8 mouse cellular contexts compared by ENCODE assay signal in genomic region chr7:79129883-79130282, GRCm38 (mm10). TPM values are rescaled to one million over a fixed set of nuclear protein-coding genes. Genes with fewer than 3 reads are reported as not detected.
A peak's percentile ranks its signal among the peaks of the same experiment; 100 is the strongest.
DNase-seq lines count a peak whose midpoint lies in the region; ATAC-seq and TF ChIP-seq lines count a peak whose summit lies in the region.

No protein-coding gene starts in this region.

- TF ChIP-seq POLR2A in lung, adult 2 months (IDR thresholded peaks at IDR 0.05; ENCODE audit: borderline replicate concordance, extremely low read depth, low read depth, low read length), result no peak
- no peak for TF ChIP-seq POLR2A in limb, embryonic 14.5 days (IDR thresholded peaks at IDR 0.05; ENCODE audit: borderline replicate concordance, extremely low read depth, insufficient read depth, insufficient read length)

- peak; percentile 50 for TF ChIP-seq CTCF in lung, postnatal 0 days (IDR thresholded peaks at IDR 0.05)
- TF ChIP-seq CTCF in lung, adult 2 months (IDR thresholded peaks at IDR 0.05; ENCODE audit: insufficient read depth, low read length), result no peak

- no peaks in the 10 kb centered on the region for H3K9me3 ChIP-seq in lung, postnatal 0 days (ENCODE audit: low read length)
- H3K9me3 ChIP-seq in limb, embryonic 14.5 days (ENCODE audit: control insufficient read depth, low read length), result no peaks in the 10 kb centered on the region
- no peaks in the 10 kb centered on the region for H3K9me3 ChIP-seq in stomach, embryonic 16.5 days (replicated peaks; ENCODE audit: control insufficient read depth, low read length)

- DNase-seq in cerebellum, postnatal 14 days, result peak; percentile 30 to 46
- no peak for DNase-seq in cerebellum, adult 8-10 months
- no peak for DNase-seq in lung, postnatal 0 days (ENCODE audit: low spot score)
- DNase-seq in lung, adult 2 months, result no peak
- no peak for DNase-seq in limb, embryonic 14.5 days (ENCODE audit: low spot score)
- no peak for DNase-seq in kidney, postnatal 25 days

- H3K27ac ChIP-seq in lung, postnatal 0 days (ENCODE audit: low read length), result no peak overlapping the region
- H3K27ac ChIP-seq in limb, embryonic 14.5 days (replicated peaks; ENCODE audit: low read depth, low read length), result no peak overlapping the region
- H3K27ac ChIP-seq in stomach, embryonic 16.5 days (ENCODE audit: low read length), result no peak overlapping the region

- WGBS in lung, postnatal 0 days, result 15% methylated on average over 8 of the region's 8 CpGs
- 24% methylated on average over 8 of the region's 8 CpGs for WGBS in lung, adult 2 months
- WGBS in limb, embryonic 14.5 days, result 19% methylated on average over 8 of the region's 8 CpGs
- 15% methylated on average over 8 of the region's 8 CpGs for WGBS in stomach, embryonic 16.5 days

- no peak for ATAC-seq in lung, postnatal 0 days
- ATAC-seq in limb, embryonic 14.5 days (ENCODE audit: low FRiP score, low read depth), result no peak
- no peak for ATAC-seq in stomach, embryonic 16.5 days (ENCODE audit: insufficient read depth, low FRiP score)
- no peak for ATAC-seq in cerebellum, adult (ENCODE audit: insufficient number of reproducible peaks, low FRiP score, low TSS enrichment)

- no peak overlapping the region for H3K9ac ChIP-seq in lung, postnatal 0 days (replicated peaks; ENCODE audit: low read depth)
- H3K9ac ChIP-seq in limb, embryonic 14.5 days (ENCODE audit: low read depth, low read length, severe bottlenecking), result no peak overlapping the region
- H3K9ac ChIP-seq in stomach, embryonic 16.5 days (ENCODE audit: low read length), result no peak overlapping the region

- H3K4me1 ChIP-seq in lung, postnatal 0 days (ENCODE audit: insufficient read depth, low read depth, low read length), result peaks cover 5% of the 10 kb centered on the region; the same call in 1 of the 2 replicates
- H3K4me1 ChIP-seq in lung, adult 2 months (ENCODE audit: control insufficient read depth, insufficient read depth, low read length), result peaks cover 4% of the 10 kb centered on the region; the same call in 1 of the 2 replicates
- H3K4me1 ChIP-seq in limb, embryonic 14.5 days (ENCODE audit: control insufficient read depth, insufficient read depth, low read length), result no peaks in the 10 kb centered on the region; the same call in 1 of the 2 replicates
- H3K4me1 ChIP-seq in stomach, embryonic 16.5 days (ENCODE audit: control insufficient read depth, insufficient read depth, low read length), result peaks cover 12% of the 10 kb centered on the region

- H3K4me2 ChIP-seq in lung, postnatal 0 days (replicated peaks; ENCODE audit: low read depth, low read length), result no peak overlapping the region
- H3K4me2 ChIP-seq in limb, embryonic 14.5 days (replicated peaks; ENCODE audit: low read depth, low read length, severe bottlenecking), result 0 out of 2 replicates have a peak overlapping the region, but pooled peaks have one; percentile 41
- H3K4me2 ChIP-seq in stomach, embryonic 16.5 days (ENCODE audit: low read depth, low read length), result peak overlapping the region; percentile 66

- H3K36me3 ChIP-seq in lung, postnatal 0 days (ENCODE audit: insufficient read depth, low read length), result no peaks in the 10 kb centered on the region; the same call in 1 of the 2 replicates
- H3K36me3 ChIP-seq in limb, embryonic 14.5 days (ENCODE audit: control insufficient read depth, insufficient read depth, low read length), result peaks cover 14% of the 10 kb centered on the region
- 0 out of 2 replicates have a peak, but pooled peaks cover 6% of the 10 kb centered on the region for H3K36me3 ChIP-seq in stomach, embryonic 16.5 days (ENCODE audit: control insufficient read depth, insufficient read depth, low read length)

- H3K27me3 ChIP-seq in lung, postnatal 0 days (replicated peaks; ENCODE audit: insufficient read depth, low read length), result no peaks in the 10 kb centered on the region
- H3K27me3 ChIP-seq in limb, embryonic 14.5 days (ENCODE audit: control insufficient read depth, insufficient read depth, low read length), result no peaks in the 10 kb centered on the region
- peaks cover 4% of the 10 kb centered on the region; the same call in 1 of the 2 replicates for H3K27me3 ChIP-seq in stomach, embryonic 16.5 days (ENCODE audit: control insufficient read depth, insufficient read depth, low read length)

- H3K4me3 ChIP-seq in lung, postnatal 0 days (ENCODE audit: low read depth, low read length), result no peak overlapping the region
- H3K4me3 ChIP-seq in lung, adult 2 months (replicated peaks; ENCODE audit: extremely low read depth, low read depth, low read length), result no peak overlapping the region
- H3K4me3 ChIP-seq in limb, embryonic 14.5 days (replicated peaks; ENCODE audit: low read length), result 0 out of 2 replicates have a peak overlapping the region, but pooled peaks have one; percentile 21
- H3K4me3 ChIP-seq in stomach, embryonic 16.5 days (replicated peaks; ENCODE audit: low read length), result no peak overlapping the region

- no peak for TF ChIP-seq EP300 in lung, postnatal 0 days (IDR thresholded peaks at IDR 0.05)

RNA-seq across cellular contexts. Expression of gene Hapln3, which starts 0.9 kb away (rescaled TPM):
- 0.17 TPM in 1 of 2 replicates, not detected in the other for polyA plus RNA-seq in lung, postnatal 0 days (2015; fragmentation: Nextera tagmentation; extraction: Ambion mirVana)
- 0.22 and 1.8 TPM in 2 replicates for polyA plus RNA-seq in lung, adult 2 months (2012; rRNA removed)
- 2.3 and 2.9 TPM in 2 replicates for polyA plus RNA-seq in limb, embryonic 14.5 days (2012; rRNA removed)
- polyA plus RNA-seq in limb, embryonic 14.5 days (2014; fragmentation: Nextera tagmentation; extraction: Ambion mirVana), result 1.5 and 1.6 TPM in 2 replicates
- polyA plus RNA-seq in stomach, embryonic 16.5 days (2015; fragmentation: Nextera tagmentation; extraction: Ambion mirVana), result 2.4 and 2.5 TPM in 2 replicates

RNA-seq across cellular contexts. Expression of gene Mfge8, which starts 19.0 kb away (rescaled TPM):
- 312 and 318 TPM in 2 replicates for polyA plus RNA-seq in lung, postnatal 0 days (2015; fragmentation: Nextera tagmentation; extraction: Ambion mirVana)
- 404 and 429 TPM in 2 replicates for polyA plus RNA-seq in lung, adult 2 months (2012; rRNA removed)
- 151 and 219 TPM in 2 replicates for polyA plus RNA-seq in limb, embryonic 14.5 days (2012; rRNA removed)
- polyA plus RNA-seq in limb, embryonic 14.5 days (2014; fragmentation: Nextera tagmentation; extraction: Ambion mirVana), result 166 and 177 TPM in 2 replicates
- 252 and 275 TPM in 2 replicates for polyA plus RNA-seq in stomach, embryonic 16.5 days (2015; fragmentation: Nextera tagmentation; extraction: Ambion mirVana)

Comparison
In these comparisons a context has a peak if more than half of its experiments do, and no peak if none do; other contexts are left out.
1. DNase-seq: peak in cerebellum, postnatal 14 days (2 of 2); none in cerebellum, adult 8-10 months (single experiment), lung, postnatal 0 days (single experiment), lung, adult 2 months (single experiment), limb, embryonic 14.5 days (single experiment) and kidney, postnatal 25 days (0 of 2).